ENCODE assay signal across 19 mouse cellular contexts in genomic region chr16:84989476-84989875, GRCm38 (mm10).
DNase-seq lines count a peak whose midpoint lies in the region; ATAC-seq and TF ChIP-seq lines count a peak whose summit lies in the region.
"Had no signal": no experiment of that assay in that cellular context is flagged by ENCODE, and none has a peak within 500 bp of the region (broad histone marks: within the 10 kb centered on the region; RNA-seq: fewer than 3 reads in every experiment).

No protein-coding gene starts in this region.

- no peak for TF ChIP-seq POLR2A in bone marrow macrophage, adult 2 months (IDR thresholded peaks at IDR 0.05; ENCODE audit: borderline replicate concordance, low read depth, low read length)
- no peak for TF ChIP-seq POLR2A in cortical plate, adult 2 months (IDR thresholded peaks at IDR 0.05; ENCODE audit: extremely low read depth, insufficient read depth, low read length)

- peaks cover 34% of the 10 kb centered on the region for H3K36me3 ChIP-seq in heart, embryonic 10.5 days
- peaks cover 43% of the 10 kb centered on the region for H3K36me3 ChIP-seq in heart, embryonic 12.5 days
- H3K36me3 ChIP-seq in hindbrain, embryonic 13.5 days, result peaks cover 34% of the 10 kb centered on the region
- H3K36me3 ChIP-seq in hindbrain, embryonic 12.5 days, result peaks cover 21% of the 10 kb centered on the region
- H3K36me3 ChIP-seq: stomach, embryonic 15.5 days had no signal

- 0 out of 2 replicates have a peak overlapping the region, but pooled peaks have one; percentile 29 for H3K27ac ChIP-seq in heart, embryonic 10.5 days
- H3K27ac ChIP-seq in heart, embryonic 12.5 days (ENCODE audit: poor library complexity, severe bottlenecking), result no peak overlapping the region
- H3K27ac ChIP-seq in hindbrain, embryonic 13.5 days, result peak overlapping the region; percentile 37; the same call in 1 of the 2 replicates
- no peak overlapping the region for H3K27ac ChIP-seq in hindbrain, embryonic 12.5 days
- H3K27ac ChIP-seq in bone marrow macrophage, adult 2 months (ENCODE audit: insufficient read depth, low read depth, low read length), result peak overlapping the region; percentile 52
- H3K27ac ChIP-seq in cortical plate, adult 2 months (ENCODE audit: insufficient read depth, low read length), result 0 out of 2 replicates have a peak overlapping the region, but pooled peaks have one; percentile 16
- H3K27ac ChIP-seq: liver, embryonic 14.5 days; midbrain, embryonic 12.5 days; neural tube, embryonic 12.5 days; stomach, embryonic 15.5 days had no signal

- no peak overlapping the region for H3K9ac ChIP-seq in heart, embryonic 12.5 days
- H3K9ac ChIP-seq in hindbrain, embryonic 13.5 days, result no peak overlapping the region
- no peak overlapping the region for H3K9ac ChIP-seq in hindbrain, embryonic 12.5 days
- H3K9ac ChIP-seq: liver, embryonic 14.5 days; midbrain, embryonic 12.5 days; neural tube, embryonic 12.5 days; stomach, embryonic 15.5 days had no signal

- no peak overlapping the region for H3K4me3 ChIP-seq in heart, embryonic 10.5 days
- H3K4me3 ChIP-seq in heart, embryonic 12.5 days, result no peak overlapping the region
- H3K4me3 ChIP-seq in hindbrain, embryonic 13.5 days, result no peak overlapping the region
- H3K4me3 ChIP-seq in hindbrain, embryonic 12.5 days, result no peak overlapping the region
- no peak overlapping the region for H3K4me3 ChIP-seq in bone marrow macrophage, adult 2 months (ENCODE audit: insufficient read depth, low read length)
- no peak overlapping the region for H3K4me3 ChIP-seq in cortical plate, adult 2 months (ENCODE audit: insufficient read depth, low read length)
- H3K4me3 ChIP-seq: midbrain, embryonic 12.5 days; neural tube, embryonic 12.5 days; stomach, embryonic 15.5 days had no signal

- 88% methylated on average over 10 of the region's 10 CpGs for WGBS in heart, embryonic 10.5 days
- whole genome bisulfite sequencing in heart, embryonic 12.5 days, result 88% methylated on average over 10 of the region's 10 CpGs
- WGBS in hindbrain, embryonic 13.5 days, result 69% methylated on average over 10 of the region's 10 CpGs
- WGBS in hindbrain, embryonic 12.5 days, result 81% methylated on average over 10 of the region's 10 CpGs

- H3K4me1 ChIP-seq in heart, embryonic 10.5 days, result peaks cover 4% of the 10 kb centered on the region; the same call in 1 of the 2 replicates
- H3K4me1 ChIP-seq in heart, embryonic 12.5 days (replicated peaks), result peaks cover 30% of the 10 kb centered on the region
- peaks cover 26% of the 10 kb centered on the region for H3K4me1 ChIP-seq in hindbrain, embryonic 13.5 days (replicated peaks)
- H3K4me1 ChIP-seq in hindbrain, embryonic 12.5 days, result no peaks in the 10 kb centered on the region
- peaks cover 18% of the 10 kb centered on the region for H3K4me1 ChIP-seq in bone marrow macrophage, adult 2 months (ENCODE audit: control insufficient read depth, insufficient read depth, low read length)
- H3K4me1 ChIP-seq in cortical plate, adult 2 months (ENCODE audit: control insufficient read depth, insufficient read depth, low read length), result peaks cover 5% of the 10 kb centered on the region; the same call in 1 of the 2 replicates
- H3K4me1 ChIP-seq: midbrain, embryonic 12.5 days; neural tube, embryonic 12.5 days had no signal

- no peak for DNase-seq in heart, embryonic 10.5 days (ENCODE audit: low spot score)
- no peak for DNase-seq in kidney, postnatal 14 days
- no peak for DNase-seq in kidney, postnatal 4 days
- DNase-seq: adrenal gland, postnatal 25 days; B cell, adult 2 months; cerebellum, postnatal 10 days; embryo, embryonic 11 days; right cerebral cortex, postnatal 25 days; thymus, adult 18-20 months; thymus, postnatal 4 days had no signal

- ATAC-seq in heart, embryonic 12.5 days (ENCODE audit: insufficient number of reproducible peaks, low FRiP score), result no peak
- no peak for ATAC-seq in hindbrain, embryonic 13.5 days (ENCODE audit: low FRiP score)
- ATAC-seq in hindbrain, embryonic 12.5 days (ENCODE audit: low FRiP score), result no peak

- TF ChIP-seq CTCF in bone marrow macrophage, adult 2 months (IDR thresholded peaks at IDR 0.05; ENCODE audit: low read depth, low read length), result no peak
- TF ChIP-seq CTCF in cortical plate, adult 2 months (IDR thresholded peaks at IDR 0.05; ENCODE audit: extremely low read depth, insufficient read depth, low read length), result no peak

- no peaks in the 10 kb centered on the region for H3K9me3 ChIP-seq in heart, embryonic 10.5 days
- H3K9me3 ChIP-seq in heart, embryonic 12.5 days (replicated peaks), result no peaks in the 10 kb centered on the region
- no peaks in the 10 kb centered on the region; the same call in 1 of the 2 replicates for H3K9me3 ChIP-seq in hindbrain, embryonic 13.5 days
- no peaks in the 10 kb centered on the region for H3K9me3 ChIP-seq in hindbrain, embryonic 12.5 days (replicated peaks)
- H3K9me3 ChIP-seq: midbrain, embryonic 12.5 days; neural tube, embryonic 12.5 days; stomach, embryonic 15.5 days had no signal

- no peaks in the 10 kb centered on the region for H3K27me3 ChIP-seq in heart, embryonic 10.5 days (ENCODE audit: insufficient read depth, poor library complexity, severe bottlenecking)
- H3K27me3 ChIP-seq in heart, embryonic 12.5 days (replicated peaks), result no peaks in the 10 kb centered on the region
- no peaks in the 10 kb centered on the region for H3K27me3 ChIP-seq in hindbrain, embryonic 13.5 days
- no peaks in the 10 kb centered on the region for H3K27me3 ChIP-seq in hindbrain, embryonic 12.5 days
- H3K27me3 ChIP-seq: midbrain, embryonic 12.5 days; neural tube, embryonic 12.5 days; stomach, embryonic 15.5 days had no signal

- H3K4me2 ChIP-seq in heart, embryonic 12.5 days, result no peak overlapping the region
- no peak overlapping the region for H3K4me2 ChIP-seq in hindbrain, embryonic 13.5 days
- no peak overlapping the region for H3K4me2 ChIP-seq in hindbrain, embryonic 12.5 days (replicated peaks)
- H3K4me2 ChIP-seq: midbrain, embryonic 12.5 days; neural tube, embryonic 12.5 days; stomach, embryonic 15.5 days had no signal

Comparison
In these comparisons a context has a peak if more than half of its experiments do, and no peak if none do; other contexts are left out.
1. H3K27ac ChIP-seq: peak in heart, embryonic 10.5 days (single experiment), hindbrain, embryonic 13.5 days (single experiment), bone marrow macrophage, adult 2 months (single experiment) and cortical plate, adult 2 months (single experiment); none in heart, embryonic 12.5 days (single experiment) and hindbrain, embryonic 12.5 days (single experiment).